Mouse (Mus musculus) spleen, postnatal 4 days (tissue): ENCODE data around the gene Kcnq2.

Experiments used
- DNase-seq, 2 experiments: peaks; one replicate each; pipeline ENCODE4 v3.0.0; 2022; ENCODE audit warnings: low spot score in 2 of 2

Gene Kcnq2

GRCm38 (mm10) chr2:181104111-181104510, 31.0 kb downstream of the Kcnq2 start:
- DNase-seq = no peak

GRCm38 (mm10) chr2:181102161-181102560, 32.9 kb downstream of the Kcnq2 start:
- no peak for DNase-seq

- no peak for DNase-seq
Observed at GRCm38 (mm10) chr2:181101626-181102025, 33.5 kb downstream of the Kcnq2 start.

GRCm38 (mm10) chr2:181100087-181100486, 35.0 kb downstream of the Kcnq2 start:
- DNase-seq = no peak

- DNase-seq = no peak
Observed at GRCm38 (mm10) chr2:181090123-181090522, 45.0 kb downstream of the Kcnq2 start.

- DNase-seq = no peak
Observed at GRCm38 (mm10) chr2:181084997-181085396, 50.1 kb downstream of the Kcnq2 start.

GRCm38 (mm10) chr2:181083945-181084344, 51.2 kb downstream of the Kcnq2 start:
- no peak for DNase-seq

DNA sequence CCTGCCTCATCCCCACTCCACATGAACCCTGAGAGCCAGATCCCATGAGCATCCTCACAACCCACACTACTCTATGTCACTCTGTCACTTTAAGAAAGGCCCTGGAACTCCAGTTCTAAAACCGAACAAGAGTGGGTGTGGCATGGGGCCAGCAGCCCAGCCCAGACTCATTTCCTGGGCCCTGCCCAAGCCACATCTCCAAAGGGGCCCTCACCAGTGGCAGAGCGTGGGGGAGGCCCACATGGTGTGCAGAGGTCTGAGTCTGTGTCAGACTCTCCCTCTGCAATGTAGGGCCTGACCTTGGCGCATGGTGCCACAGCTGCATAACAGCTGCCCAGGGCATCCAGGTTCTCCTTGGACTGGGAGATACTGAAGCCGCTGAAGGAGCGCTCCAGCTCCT, 54.2 kb downstream of the Kcnq2 start:
- DNase-seq = peak in 1 of 2 experiments; percentile 34

- DNase-seq = no peak
Observed at GRCm38 (mm10) chr2:181079518-181079917, 55.6 kb downstream of the Kcnq2 start.

DNA sequence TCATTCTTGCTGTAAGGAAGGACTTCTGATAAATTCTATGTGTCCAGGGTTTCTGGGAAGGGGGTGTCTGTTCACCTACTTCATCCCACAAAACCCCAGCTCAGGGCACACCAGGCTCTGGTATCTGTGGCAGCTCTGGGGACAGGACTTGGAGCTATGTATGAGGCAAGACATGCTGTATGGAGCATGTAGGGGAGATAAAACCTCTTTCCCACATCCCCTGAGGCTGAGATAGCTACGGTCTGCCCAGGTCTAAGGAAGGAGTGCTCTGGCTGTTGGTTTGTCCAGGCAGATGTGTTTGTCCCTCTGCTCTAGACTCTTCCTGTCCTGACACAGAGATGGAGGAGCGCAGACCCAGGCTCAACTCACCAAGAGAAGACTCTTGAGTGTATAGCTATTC, 56.2 kb downstream of the Kcnq2 start:
- DNase-seq = no peak

- no peak for DNase-seq
Observed at GRCm38 (mm10) chr2:181075501-181075900, 59.6 kb downstream of the Kcnq2 start.

- no peak for DNase-seq
Observed at GRCm38 (mm10) chr2:181072403-181072714, 62.7 kb downstream of the Kcnq2 start.

DNA sequence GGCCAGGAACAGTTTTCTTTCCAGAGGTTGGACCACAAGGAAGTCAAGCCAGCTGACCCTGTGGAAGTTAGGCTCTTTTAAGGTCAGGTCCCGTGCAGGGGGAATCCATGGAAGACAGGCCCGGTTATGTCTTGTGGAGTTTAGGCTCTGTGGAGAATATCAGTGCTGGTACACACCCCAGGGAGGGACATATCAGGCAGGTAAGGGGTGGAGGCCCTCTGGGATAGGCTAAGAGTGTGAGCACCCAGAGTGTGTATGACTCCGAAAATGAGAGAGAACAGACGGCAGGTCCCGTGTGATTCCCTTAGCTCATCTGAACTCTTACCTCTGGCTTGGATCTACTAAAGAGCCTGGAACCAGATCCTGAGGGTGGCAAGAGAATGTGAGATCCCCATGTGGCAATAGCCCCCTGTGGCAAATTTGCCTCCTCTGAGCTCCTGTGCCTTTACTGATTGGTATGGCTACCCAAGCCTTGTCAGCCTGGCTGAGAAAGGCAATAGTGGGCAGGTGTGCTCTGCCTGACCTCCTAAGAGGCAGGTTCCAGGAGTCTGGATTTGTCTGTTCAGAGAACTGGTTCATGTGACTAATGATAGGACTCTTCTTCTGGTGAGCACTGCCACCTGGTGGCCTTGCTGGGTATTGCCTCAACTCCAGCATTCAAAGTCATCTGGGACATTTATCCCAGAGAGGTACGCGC, 63.2 kb downstream of the Kcnq2 start:
- peak; percentile 63 to 85 for DNase-seq

DNA sequence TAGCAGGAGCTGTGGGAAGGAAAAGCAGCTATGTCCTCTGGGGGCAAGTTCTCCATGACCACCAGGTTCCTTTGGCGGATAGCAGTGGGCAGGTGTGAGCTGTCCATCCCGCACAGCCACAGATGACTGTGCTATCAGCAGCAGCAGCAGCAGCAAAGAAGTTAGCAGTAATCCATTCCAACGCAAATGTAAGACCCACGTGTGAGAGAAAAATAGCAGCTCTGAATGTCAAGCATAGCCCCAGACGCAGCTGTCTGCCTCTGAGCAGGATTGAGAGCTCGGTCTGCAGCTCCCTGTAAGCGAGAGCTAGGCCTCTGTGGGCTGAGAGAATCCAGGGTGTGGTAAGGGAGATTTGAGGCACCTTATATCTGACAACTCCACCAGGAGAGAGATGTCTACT, 65.0 kb downstream of the Kcnq2 start:
- no peak for DNase-seq

DNA sequence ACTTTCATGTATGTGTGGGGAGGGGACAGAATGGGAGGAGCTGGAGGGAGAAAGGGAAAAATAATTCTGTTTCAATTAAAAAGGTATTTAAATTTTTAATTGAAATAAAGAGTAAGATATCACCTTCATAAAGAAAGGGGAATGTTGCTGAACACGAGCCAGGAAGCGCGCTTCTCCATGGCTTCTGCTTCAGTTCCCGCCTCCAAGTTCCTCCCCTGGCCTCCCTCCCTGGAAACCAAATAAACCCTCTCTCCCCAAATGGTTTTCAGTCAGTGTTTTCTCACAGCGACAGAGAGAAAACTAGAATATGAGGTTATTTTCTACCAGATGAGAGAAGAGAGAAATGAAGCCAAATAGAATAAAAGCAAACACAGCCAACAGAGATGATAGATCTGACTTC, 66.6 kb downstream of the Kcnq2 start:
- no peak for DNase-seq

DNA sequence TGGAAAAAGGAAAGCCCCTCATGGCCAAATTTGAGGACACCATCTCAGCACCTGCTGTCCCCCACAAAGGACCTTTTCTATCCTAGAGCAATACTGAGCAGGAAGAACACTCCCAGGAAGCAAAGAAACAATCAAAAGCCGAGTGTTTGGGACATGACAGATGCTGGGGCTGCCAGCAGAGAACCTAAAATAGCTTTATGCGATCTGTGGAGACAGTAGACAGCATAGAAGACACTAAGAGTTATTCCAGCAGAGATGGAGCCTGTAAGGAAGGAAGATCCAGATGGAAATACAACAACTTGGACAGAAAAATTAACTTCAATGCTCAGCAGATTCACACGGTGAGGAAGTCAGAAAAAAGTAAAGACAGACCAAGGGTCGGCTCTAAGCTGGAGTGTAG, 69.3 kb downstream of the Kcnq2 start:
- no peak for DNase-seq

DNA sequence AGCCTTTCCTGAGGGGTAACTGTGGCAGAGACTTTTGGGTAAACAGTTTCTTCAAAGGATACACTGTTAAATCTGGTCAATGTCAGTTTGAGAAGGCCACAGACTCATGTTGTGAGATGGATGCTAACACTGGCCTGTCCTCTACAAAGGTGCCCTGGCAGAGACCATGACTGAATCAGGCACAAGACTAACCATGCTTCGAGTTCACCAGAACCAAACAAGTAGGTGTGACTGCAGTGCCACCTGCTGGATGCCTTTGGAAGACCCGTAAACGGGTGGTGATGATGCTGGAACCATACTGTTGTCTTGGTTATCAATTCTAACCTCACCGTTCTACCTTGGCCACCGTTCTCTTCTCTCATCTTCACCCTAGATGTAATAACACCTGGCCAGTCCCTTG, 75.0 kb downstream of the Kcnq2 start:
- peak; percentile 40 to 81 for DNase-seq

GRCm38 (mm10) chr2:181058193-181058592, 76.9 kb downstream of the Kcnq2 start:
- no peak for DNase-seq

GRCm38 (mm10) chr2:181057341-181057740, 77.8 kb downstream of the Kcnq2 start:
- no peak for DNase-seq

DNA sequence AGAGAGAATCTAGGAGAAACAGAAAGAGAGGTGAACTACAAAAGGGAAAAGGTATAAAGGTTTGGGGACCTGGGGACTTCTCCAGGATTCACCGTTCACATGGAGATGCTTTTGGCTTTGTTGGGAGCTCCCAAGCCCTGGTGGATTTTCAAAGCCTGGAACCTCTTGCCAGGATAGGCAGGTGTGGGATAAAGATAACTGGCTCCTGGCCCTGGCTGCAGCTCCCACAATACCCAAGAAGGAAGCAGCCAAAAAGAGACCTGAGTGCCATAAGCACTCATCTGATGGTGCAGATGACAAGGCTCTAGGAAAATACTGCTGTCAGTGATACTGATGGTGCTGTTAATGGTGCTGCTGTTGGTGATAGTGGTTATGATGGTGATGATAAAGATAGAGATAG, 82.9 kb downstream of the Kcnq2 start:
- no peak for DNase-seq

GRCm38 (mm10) chr2:181048986-181049385, 86.1 kb downstream of the Kcnq2 start:
- no peak for DNase-seq

- no peak for DNase-seq
Observed at GRCm38 (mm10) chr2:181048252-181048945, 86.7 kb downstream of the Kcnq2 start.

DNA sequence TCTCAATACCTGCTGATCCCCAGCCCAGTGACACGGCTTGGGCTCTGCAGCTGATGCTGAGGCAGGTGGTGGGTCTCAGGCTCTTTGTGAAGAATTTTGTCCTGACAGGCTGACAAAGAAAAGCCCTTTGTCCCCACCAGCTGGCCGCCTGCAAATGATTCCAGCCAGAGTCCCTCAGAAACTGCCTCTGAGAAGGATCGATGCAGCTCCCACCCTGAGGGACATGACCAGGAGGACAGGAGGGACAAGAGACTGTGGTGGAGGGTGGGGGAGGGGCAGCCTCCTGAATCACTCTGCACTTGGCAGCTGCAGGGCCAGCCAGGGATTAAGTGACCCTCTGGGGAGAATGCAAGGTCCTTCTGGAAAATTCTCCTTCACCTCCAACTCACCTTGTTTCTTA, 91.1 kb downstream of the Kcnq2 start:
- no peak for DNase-seq

GRCm38 (mm10) chr2:181043437-181043836, 91.7 kb downstream of the Kcnq2 start, which contains the start of gene Chrna4:
Gene Chrna4, minus strand, starts transcription at chr2:181043546.
- no peak for DNase-seq
